Mouse (Mus musculus): ENCODE measurements around the gene Dmrt2. TPM values are rescaled to one million over a fixed set of nuclear protein-coding genes. Genes with fewer than 3 reads are reported as not detected.

Dmrt2 gene
- polyA plus RNA-seq, 1 experiment from 2014 or later, result not detected

DNA sequence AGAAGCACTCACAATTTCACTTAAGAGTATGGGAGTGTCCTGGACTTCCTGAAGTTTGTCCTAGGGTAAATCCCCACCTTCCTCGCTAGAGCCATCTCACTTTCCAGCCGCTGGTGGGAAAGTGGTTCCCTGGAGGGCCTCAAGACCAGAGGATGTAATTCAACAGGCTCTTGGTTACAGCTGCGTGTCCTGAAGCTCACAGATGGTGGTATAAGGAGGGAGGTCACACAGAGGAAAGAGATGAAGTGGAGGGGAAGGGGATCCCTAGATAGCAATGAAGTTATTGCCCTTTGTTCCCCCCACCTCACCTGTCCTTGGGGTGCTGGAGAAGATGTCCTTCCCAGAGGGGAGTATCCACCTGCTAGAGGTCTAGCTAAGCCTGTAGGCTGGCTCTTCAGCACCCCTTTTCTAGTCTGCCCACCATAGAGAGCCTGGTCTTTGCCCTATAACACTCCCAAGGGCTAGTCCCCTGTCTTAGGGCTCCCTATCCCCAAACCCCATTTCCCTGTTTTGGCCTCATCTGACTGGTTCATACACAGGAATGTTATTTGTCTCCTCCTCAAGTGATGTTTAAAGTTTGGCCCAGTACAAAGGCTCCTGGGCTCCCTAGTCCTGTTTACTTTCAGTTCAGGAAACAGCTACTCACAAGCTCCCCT, 2.5 kb upstream of the Dmrt2 start:
- H3K27ac ChIP-seq, result no peak overlapping the region
- no peak overlapping the region for H3K4me3 ChIP-seq (ENCODE audit: inconsistent target)
- no peaks in the 10 kb centered on the region for H3K79me2 ChIP-seq (ENCODE audit: inconsistent target)
- WGBS (ENCODE audit: missing documents), result 9% methylated on average over 3 of the region's 3 CpGs
- no peaks in the 10 kb centered on the region for H3K36me3 ChIP-seq (ENCODE audit: inconsistent target)

DNA sequence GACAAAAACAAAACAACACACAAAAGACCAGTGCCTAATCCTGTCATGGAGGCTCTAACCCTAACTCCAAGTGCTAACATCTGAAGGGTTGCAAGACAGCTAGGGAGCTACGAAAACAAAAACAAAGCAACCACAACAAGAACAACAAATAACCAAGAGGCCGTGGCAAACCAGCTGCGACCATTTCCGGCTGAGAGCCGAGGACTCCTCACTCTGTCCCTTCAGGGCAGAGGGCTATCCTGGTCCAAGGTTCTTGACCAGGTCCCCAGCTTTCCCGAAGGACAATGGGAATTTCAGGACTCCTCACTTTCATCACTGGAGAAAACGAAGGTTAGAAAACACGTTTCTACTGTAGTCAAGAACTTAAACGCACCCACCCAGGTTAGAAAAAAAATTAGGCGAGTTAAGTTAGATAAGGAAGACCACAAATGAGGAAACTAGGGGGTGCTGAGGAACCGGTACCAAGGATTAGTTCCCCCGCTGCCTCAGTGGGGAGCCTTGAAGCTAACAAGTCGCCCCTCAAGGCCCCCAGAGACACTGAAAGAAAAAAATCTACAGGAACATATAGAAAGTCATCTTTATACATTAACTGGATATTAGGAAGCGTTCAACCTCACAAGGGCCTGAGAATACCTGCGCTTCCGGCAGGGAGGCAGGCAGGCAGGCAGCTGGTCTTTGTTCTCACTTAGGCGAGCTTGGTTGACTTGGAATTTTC, 1.5 kb upstream of the Dmrt2 start:
- no peaks in the 10 kb centered on the region for H3K36me3 ChIP-seq (ENCODE audit: inconsistent target)

DNA sequence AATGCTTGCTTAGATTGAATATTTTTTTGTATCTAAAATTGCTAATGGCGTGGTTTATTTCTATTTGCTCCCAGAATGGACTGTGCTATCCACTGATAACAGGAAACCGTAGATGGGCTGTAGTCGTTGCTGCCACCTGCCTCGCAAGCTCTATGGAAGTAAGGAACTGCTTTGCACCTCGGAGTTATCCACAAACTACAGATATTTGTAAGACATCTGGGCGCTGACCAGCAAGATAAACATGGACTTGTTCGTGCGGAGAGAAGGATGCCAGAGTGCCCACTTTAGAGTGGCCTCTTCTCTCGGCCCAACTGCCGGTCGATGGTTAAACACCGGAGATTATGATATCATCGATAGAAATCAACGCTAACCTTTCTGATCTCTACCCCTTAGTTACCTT, 530 bp upstream of the Dmrt2 start:
- no peaks in the 10 kb centered on the region for H3K79me2 ChIP-seq (ENCODE audit: inconsistent target)
- WGBS (ENCODE audit: missing documents), result 2% methylated on average over 14 of the region's 14 CpGs
- H3K27ac ChIP-seq, result no peak overlapping the region
- no peaks in the 10 kb centered on the region for H3K36me3 ChIP-seq (ENCODE audit: inconsistent target)
- H3K4me3 ChIP-seq (ENCODE audit: inconsistent target), result no peak overlapping the region

More for the DNA sequence above, 1.5 kb upstream of the Dmrt2 start:
- Histone ChIP-seq H3K79me2 (ENCODE audit: inconsistent target) (no peaks in the 10 kb centered on the region), H3K4me3 (ENCODE audit: inconsistent target) (no peak overlapping the region), H3K27ac (no peak overlapping the region)
- WGBS (ENCODE audit: missing documents), result 4% methylated on average over 17 of the region's 17 CpGs

DNA sequence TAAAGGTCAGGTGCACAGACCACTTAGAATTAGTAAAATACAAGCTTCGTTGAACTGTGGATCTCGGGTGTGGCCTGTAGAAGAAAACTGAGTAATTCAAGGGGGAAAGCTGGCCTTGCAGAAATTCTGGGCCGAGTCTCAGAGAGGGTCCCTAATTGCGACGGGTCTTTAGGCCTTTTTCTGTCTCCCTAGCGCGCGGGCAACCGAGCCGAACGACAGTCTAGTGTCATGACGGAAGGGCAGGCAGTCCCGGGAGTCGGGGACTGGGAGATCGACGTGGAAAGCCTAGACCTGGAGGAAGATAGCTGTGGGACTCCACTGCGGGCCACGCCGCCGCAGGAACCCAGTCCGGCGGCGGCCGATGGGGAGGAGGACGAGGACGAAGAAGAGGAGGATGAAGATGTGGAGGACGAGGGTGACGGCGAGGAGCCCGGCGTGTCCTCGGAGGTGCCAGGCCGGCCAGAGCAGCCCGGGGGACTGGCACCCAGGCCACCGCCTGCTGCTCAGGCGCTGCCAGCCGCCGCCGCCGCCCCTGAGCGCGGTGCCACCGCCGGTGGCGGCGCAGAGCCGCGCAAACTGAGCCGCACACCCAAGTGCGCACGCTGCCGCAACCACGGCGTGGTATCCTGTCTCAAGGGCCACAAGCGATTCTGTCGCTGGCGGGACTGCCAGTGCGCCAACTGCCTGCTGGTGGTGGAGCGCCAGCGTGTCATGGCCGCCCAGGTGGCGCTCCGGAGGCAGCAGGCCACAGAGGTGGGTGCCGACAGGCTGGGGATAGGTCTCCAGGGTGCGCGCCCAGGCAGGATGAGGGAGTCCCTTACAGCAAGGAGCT, 1.2 kb downstream of the Dmrt2 start:
- WGBS (ENCODE audit: missing documents), result 4% methylated on average over 66 of the region's 66 CpGs
- no peaks in the 10 kb centered on the region for H3K36me3 ChIP-seq (ENCODE audit: inconsistent target)
- H3K27ac ChIP-seq, result no peak overlapping the region
- H3K4me3 ChIP-seq (ENCODE audit: inconsistent target), result no peak overlapping the region
- no peaks in the 10 kb centered on the region for H3K79me2 ChIP-seq (ENCODE audit: inconsistent target)

DNA sequence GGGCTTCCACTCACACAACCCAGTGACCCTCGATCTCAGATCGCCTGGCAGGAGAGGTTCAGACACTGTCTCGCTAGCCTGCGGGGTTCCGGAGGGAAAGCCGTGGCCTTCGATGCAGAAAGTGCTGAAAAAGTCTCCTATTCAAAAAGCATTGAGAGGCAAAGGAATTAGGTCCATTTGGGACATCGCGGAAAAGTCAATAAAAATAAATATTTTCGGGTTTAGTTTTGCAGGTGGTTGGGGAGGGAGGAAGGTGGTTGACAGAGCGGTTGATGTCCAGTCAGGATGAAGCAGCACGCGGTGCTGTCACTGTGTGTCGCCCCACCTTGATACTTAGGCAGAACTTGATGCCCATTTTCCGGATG, 1.8 kb downstream of the Dmrt2 start:
- H3K36me3 ChIP-seq (ENCODE audit: inconsistent target), result no peaks in the 10 kb centered on the region
- 4% methylated on average over 15 of the region's 15 CpGs for WGBS (ENCODE audit: missing documents)
- no peak overlapping the region for H3K27ac ChIP-seq
- no peak overlapping the region for H3K4me3 ChIP-seq (ENCODE audit: inconsistent target)
- H3K79me2 ChIP-seq (ENCODE audit: inconsistent target), result no peaks in the 10 kb centered on the region

DNA sequence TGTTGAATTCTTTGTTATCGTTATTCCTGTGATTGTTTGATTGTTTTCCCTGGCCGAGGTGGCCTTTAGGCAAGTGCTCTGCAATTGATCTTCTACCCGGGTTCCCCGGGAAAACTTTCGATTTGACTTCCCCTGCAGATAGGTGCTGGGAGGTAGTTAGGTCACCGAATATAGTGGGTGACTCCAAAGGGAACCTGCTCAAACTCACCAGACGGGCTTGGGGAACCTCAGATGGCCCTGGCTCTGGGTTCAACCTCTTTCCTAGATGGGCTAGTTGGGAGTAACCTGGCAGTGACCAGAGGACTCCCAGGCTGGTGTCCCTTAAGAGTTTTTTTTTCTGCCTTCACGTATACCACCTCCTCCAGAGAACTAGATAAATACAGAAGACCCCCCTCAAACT, 2.5 kb downstream of the Dmrt2 start:
- WGBS (ENCODE audit: missing documents), result 3% methylated on average over 8 of the region's 8 CpGs
- Histone ChIP-seq H3K4me3 (ENCODE audit: inconsistent target) (no peak overlapping the region), H3K79me2 (ENCODE audit: inconsistent target) (no peaks in the 10 kb centered on the region), H3K36me3 (ENCODE audit: inconsistent target) (no peaks in the 10 kb centered on the region), H3K27ac (no peak overlapping the region)

DNA sequence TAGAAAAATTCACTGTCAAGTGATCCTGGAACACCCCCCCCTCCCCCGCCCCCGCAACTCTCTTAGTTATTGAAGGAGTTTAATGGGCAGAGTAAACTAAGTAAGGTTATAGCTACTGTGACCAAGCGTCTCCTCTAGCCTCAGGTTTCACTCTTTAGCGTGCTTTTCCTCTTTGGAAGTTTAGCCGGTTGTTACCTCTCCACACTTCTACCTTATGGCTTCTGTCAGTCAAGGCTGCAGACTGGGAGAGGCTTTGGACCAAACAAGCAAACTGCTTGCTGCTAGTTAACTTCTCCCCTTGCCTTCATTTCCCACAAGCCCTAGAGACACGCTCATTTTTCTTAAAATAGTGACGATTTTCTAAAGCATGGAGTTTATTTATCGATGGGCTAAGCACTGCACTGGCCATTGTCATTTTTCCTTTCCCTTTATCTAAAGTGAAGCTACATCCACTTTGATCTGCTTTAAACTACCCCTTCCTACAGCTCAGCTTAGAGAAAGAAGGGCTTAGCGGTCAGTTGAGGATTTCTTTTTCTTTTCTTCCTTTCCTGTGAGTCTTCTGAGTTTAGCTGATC, 3.7 kb downstream of the Dmrt2 start:
- no peak overlapping the region for H3K27ac ChIP-seq
- H3K4me3 ChIP-seq (ENCODE audit: inconsistent target), result no peak overlapping the region
- WGBS (ENCODE audit: missing documents), result 15% methylated on average over 9 of the region's 9 CpGs
- no peaks in the 10 kb centered on the region for H3K79me2 ChIP-seq (ENCODE audit: inconsistent target)
- no peaks in the 10 kb centered on the region for H3K36me3 ChIP-seq (ENCODE audit: inconsistent target)

DNA sequence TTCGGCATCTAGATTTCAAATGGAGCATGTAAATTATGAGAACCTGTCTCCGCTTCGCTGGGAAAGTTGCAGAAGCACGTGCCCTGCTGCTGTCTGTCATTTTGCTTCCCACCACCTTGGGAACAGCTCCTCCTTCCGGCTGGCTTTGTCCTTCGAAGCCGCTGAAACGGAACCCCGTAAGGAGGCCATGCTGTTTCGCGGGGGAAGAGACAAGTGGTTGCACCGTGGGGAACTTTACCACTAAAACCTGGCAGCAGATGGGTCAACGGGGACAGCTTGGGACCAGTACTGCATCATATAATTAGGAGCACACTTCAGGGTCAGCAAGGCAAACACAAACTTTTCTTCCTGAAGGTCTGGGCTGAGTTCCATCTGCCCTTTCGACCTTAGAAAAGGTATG, 26.6 kb downstream of the Dmrt2 start:
- Histone ChIP-seq H3K4me3 (ENCODE audit: inconsistent target) (no peak overlapping the region), H3K27ac (no peak overlapping the region), H3K36me3 (ENCODE audit: inconsistent target) (no peaks in the 10 kb centered on the region), H3K79me2 (ENCODE audit: inconsistent target) (no peaks in the 10 kb centered on the region)
- WGBS (ENCODE audit: missing documents), result 76% methylated on average over 13 of the region's 14 CpGs

DNA sequence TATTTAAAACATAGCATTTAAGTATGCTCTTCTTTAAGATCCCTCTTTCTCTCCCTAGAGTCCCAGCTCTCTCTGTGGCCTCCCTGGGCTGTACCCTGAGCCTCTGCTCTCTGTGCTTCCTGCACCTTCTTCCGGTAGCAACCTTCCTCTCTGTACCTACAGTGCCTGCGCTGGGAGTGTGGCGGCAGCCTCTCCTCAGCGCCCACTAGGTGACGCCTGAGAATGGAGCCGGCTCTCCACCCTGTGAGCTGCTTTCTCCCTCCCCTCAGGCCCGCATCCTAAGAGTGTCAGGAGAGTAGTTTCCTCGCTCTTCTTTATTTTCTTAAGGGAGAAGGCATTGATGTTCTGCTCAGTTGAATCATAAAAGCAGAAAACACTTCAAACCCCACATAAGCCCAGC, 41.2 kb downstream of the Dmrt2 start:
- 5% methylated on average over 8 of the region's 8 CpGs for whole genome bisulfite sequencing (ENCODE audit: missing documents)
- no peaks in the 10 kb centered on the region for H3K79me2 ChIP-seq (ENCODE audit: inconsistent target)
- H3K4me3 ChIP-seq (ENCODE audit: inconsistent target), result no peak overlapping the region
- H3K27ac ChIP-seq, result no peak overlapping the region
- H3K36me3 ChIP-seq (ENCODE audit: inconsistent target), result no peaks in the 10 kb centered on the region

DNA sequence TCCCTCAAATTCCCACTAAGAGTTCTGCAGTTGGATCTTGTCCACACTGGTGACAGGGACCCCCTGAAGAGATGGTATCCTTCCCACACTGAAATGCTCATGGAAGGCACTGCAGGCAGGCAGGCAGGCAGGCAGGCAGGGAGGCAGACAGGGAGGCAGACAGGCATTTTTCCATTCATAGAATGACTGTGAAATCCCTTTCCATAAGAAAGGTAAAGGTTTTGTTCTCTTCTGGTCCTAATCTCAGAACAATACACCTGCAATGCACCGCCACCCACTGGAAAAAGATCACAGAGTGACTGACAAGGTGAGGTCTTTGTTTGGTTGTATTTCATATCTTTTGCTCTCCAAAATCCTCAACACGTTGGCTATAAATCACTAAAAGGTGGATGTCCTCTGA, 42.7 kb downstream of the Dmrt2 start:
- Histone ChIP-seq H3K4me3 (ENCODE audit: inconsistent target) (no peak overlapping the region), H3K79me2 (ENCODE audit: inconsistent target) (no peaks in the 10 kb centered on the region), H3K27ac (no peak overlapping the region), H3K36me3 (ENCODE audit: inconsistent target) (no peaks in the 10 kb centered on the region)
- WGBS (ENCODE audit: missing documents), result 66% methylated on average over 2 of the region's 2 CpGs

DNA sequence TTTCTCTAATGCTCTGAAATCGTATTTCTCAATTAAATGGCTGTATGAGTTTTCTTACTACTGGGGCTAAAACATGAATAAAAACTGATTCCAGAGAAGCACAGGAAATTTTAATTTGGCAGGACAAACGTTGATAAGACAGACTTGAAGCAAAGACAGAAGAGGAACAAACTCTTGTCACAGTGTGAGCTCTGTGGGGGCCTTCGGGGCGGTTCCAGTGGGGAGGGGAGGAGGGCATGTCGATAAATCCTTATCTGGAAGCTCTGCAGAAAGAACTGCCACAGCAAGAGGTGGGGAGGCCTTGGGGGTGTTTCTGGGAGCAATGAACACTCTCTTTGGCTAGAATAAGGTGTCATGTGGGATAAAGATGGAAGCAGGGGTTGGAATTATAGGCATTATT, 50.4 kb downstream of the Dmrt2 start:
- Histone ChIP-seq H3K27ac (no peak overlapping the region), H3K4me3 (ENCODE audit: inconsistent target) (no peak overlapping the region), H3K36me3 (ENCODE audit: inconsistent target) (no peaks in the 10 kb centered on the region), H3K79me2 (ENCODE audit: inconsistent target) (no peaks in the 10 kb centered on the region)
- WGBS (ENCODE audit: missing documents), result 42% methylated on average over 5 of the region's 5 CpGs

Other genes with a start within 250 kb of the Dmrt2 start
- gene Dmrt1, start 166.8 kb upstream of the Dmrt2 start, polyA plus RNA-seq (2018), result not detected in 3 replicates
- gene Dmrt3, start 62.1 kb upstream of the Dmrt2 start, polyA plus RNA-seq (2018), result not detected in 3 replicates

Measured in macrophage (primary cell).